Mouse (Mus musculus) thymus, postnatal 36 days (tissue): ENCODE results near the gene Abcb9.
"Not testable (repeated sequence)": the region's sequence is repeated elsewhere in the genome, so short reads cannot be mapped to it uniquely, and the experiment has no call there.

Experiments used
- DNase-seq, 2 experiments: peaks; one replicate each; pipeline ENCODE4 v3.0.0; 2022; ENCODE audit warnings: mixed read lengths in 2 of 2

Gene Abcb9

GRCm38 (mm10) chr5:124056956-124057355 is 38.6 kb downstream of the Abcb9 start:
- DNase-seq, result no peak

GRCm38 (mm10) chr5:124056219-124056618 is 39.4 kb downstream of the Abcb9 start:
- peak in 1 of 2 experiments; percentile 21 for DNase-seq

- not testable (repeated sequence) for DNase-seq
Observed at GRCm38 (mm10) chr5:124052641-124053040, 43.0 kb downstream of the Abcb9 start.

- DNase-seq, result peak; percentile 43 to 68
Observed at GRCm38 (mm10) chr5:124051899-124052491, 43.6 kb downstream of the Abcb9 start.

- DNase-seq, result peak; percentile 66 to 77
Observed at GRCm38 (mm10) chr5:124050095-124051050, 45.2 kb downstream of the Abcb9 start.

- no peak for DNase-seq
Observed at GRCm38 (mm10) chr5:124049249-124050045, 46.2 kb downstream of the Abcb9 start.

GRCm38 (mm10) chr5:124046741-124047401 is 48.7 kb downstream of the Abcb9 start:
- DNase-seq, result no peak

- DNase-seq, result no peak
Observed at GRCm38 (mm10) chr5:124045453-124046010, 50.1 kb downstream of the Abcb9 start.

- no peak for DNase-seq
Observed at GRCm38 (mm10) chr5:124043999-124044398, 51.6 kb downstream of the Abcb9 start.

GRCm38 (mm10) chr5:124043212-124043978 is 52.2 kb downstream of the Abcb9 start:
- DNase-seq, result no peak

- no peak for DNase-seq
Observed at GRCm38 (mm10) chr5:124041097-124041496, 54.5 kb downstream of the Abcb9 start.

GRCm38 (mm10) chr5:124039602-124040001 is 56.0 kb downstream of the Abcb9 start:
- DNase-seq, result no peak

- DNase-seq, result peak; percentile 73 to 85
Observed at GRCm38 (mm10) chr5:124036836-124037235, 58.8 kb downstream of the Abcb9 start.

- no peak for DNase-seq
Observed at GRCm38 (mm10) chr5:124036341-124036740, 59.3 kb downstream of the Abcb9 start.

- no peak for DNase-seq
Observed at GRCm38 (mm10) chr5:124035806-124036205, 59.8 kb downstream of the Abcb9 start.

- peak in 1 of 2 experiments; percentile 46 for DNase-seq
Observed at GRCm38 (mm10) chr5:124035406-124035805, 60.2 kb downstream of the Abcb9 start.

- DNase-seq, result peak; percentile 68 to 79
Observed at GRCm38 (mm10) chr5:124034471-124034870, 61.1 kb downstream of the Abcb9 start.

GRCm38 (mm10) chr5:124032001-124032508 is 63.5 kb downstream of the Abcb9 start, which contains the start of gene Vps37b:
Gene Vps37b, minus strand, starts transcription at chr5:124032270.
- DNase-seq, result peak; percentile 88 to 89

- DNase-seq, result peak in 1 of 2 experiments; percentile 31
Observed at GRCm38 (mm10) chr5:124031068-124031955, 64.3 kb downstream of the Abcb9 start.
